Mouse (Mus musculus) cerebellum, postnatal 14 days (tissue): ENCODE results near the gene Lage3.
A peak's percentile ranks its signal among the peaks of the same experiment; 100 is the strongest.
"Not testable (repeated sequence)": the region's sequence is repeated elsewhere in the genome, so short reads cannot be mapped to it uniquely, and the experiment has no call there.

ENCODE experiments used
- DNase-seq, 2 experiments: peaks; one replicate each; pipeline ENCODE4 v3.0.0; 2021; ENCODE audit warnings: mixed read lengths in 2 of 2

Lage3 gene

GRCm38 (mm10) chrX:74353467-74353770 lies at the start of gene Lage3:
Gene Lage3 (minus strand): TSS chrX:74353618.
- DNase-seq: peak; percentile 84 to 88

DNA sequence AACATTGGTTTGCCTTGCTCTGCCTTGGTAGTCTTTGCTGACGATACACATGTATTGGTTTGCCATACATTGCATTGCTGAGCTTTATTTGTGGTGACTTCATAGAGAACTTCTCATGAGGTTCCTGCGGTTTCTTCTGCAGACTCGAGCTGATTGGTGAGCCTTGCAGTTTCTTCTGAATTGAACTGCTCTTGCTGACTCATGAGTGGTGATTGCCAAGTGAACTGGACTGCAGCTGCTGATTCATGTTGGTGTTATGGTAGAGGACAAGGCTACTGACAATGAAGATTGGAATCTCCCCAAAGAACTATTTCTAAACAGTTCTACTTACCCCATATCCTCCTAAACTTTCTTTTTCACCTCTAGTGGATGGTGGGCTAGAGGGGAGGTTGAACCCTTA lies 46.7 kb upstream of the Lage3 start:
- no peak for DNase-seq

GRCm38 (mm10) chrX:74392535-74393443 lies 39.4 kb upstream of the Lage3 start, which contains the start of the genes Fam3a and Ikbkg:
Gene Fam3a (minus strand): TSS chrX:74393272.
Gene Ikbkg (plus strand): TSS chrX:74393290.
- peak; percentile 82 to 83 for DNase-seq

DNA sequence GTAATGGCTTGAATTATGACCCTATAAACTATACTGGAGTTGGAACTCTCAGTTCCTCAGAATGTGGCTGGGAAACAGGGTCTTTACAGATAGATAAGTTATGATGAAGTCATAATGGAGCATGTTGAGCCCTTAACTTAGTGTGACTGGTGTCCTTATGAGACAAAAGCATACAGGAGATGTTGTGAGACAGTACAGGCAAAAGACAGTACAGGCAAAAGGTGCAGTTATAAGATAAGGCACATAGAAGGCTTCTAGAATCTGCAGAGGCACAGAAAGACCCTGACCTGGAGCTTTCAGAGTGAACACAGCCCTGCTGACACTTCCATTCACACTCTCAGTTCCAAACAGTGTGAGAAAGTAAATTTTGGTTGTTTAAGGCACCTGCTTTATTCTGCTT lies 34.7 kb upstream of the Lage3 start:
- DNase-seq: no peak

DNA sequence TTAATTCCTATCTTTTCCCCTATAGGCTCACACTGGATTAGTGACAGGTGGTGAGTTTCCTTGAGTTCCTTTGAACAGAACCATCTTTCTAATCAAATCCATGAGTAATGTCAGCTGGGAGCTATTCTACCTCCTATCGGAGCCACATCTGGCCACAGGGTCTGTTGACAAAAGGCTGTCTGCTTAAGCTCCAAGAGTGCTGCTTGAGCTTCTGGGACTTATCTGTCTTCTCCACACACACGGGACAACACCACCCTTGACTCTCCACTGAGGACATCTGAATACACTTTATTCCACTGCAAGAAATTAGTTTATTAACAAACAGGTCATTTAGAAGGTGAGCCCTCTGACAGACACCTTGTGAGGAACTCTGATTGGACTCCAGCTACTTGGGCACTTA lies 31.0 kb upstream of the Lage3 start:
- DNase-seq: no peak

DNA sequence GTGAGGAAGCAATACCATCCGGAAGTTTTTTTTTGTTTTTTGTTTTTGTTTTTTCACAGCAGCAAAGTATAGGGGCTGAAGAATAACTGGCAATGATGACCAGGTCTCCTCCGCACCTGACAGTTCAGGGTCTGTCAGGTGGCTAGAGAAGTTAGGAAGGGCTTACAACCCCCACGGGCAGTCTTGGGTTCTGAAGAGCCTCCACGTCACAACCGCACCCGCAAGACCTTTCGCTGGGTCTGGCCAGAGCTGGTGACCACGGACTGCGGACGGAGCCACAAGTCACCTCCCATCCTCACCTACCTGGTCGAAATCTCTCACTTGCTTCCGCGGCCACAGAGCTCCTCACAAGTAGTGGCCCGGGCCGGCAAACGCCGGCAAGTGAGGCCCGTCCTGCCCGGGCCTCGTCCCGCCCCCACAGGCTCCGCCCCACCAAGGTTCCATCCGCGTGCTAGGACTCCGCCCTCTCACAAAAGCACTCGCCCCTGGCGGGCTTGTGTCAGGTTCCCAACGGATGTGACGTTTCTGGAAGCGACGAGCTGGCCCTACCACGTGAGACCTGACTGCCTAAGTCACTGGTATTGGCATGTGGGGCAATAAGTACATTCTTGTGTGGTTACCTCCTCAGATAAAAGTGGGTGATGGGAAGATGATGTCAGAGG lies 19.6 kb upstream of the Lage3 start, which contains the start of the genes Ubl4a and Slc10a3:
Ubl4a (minus strand) TSS at position 331 of the 662 bp plus-strand sequence.
Slc10a3 (minus strand) TSS at position 462 of the 662 bp plus-strand sequence.
- peak; percentile 76 to 82 for DNase-seq

DNA sequence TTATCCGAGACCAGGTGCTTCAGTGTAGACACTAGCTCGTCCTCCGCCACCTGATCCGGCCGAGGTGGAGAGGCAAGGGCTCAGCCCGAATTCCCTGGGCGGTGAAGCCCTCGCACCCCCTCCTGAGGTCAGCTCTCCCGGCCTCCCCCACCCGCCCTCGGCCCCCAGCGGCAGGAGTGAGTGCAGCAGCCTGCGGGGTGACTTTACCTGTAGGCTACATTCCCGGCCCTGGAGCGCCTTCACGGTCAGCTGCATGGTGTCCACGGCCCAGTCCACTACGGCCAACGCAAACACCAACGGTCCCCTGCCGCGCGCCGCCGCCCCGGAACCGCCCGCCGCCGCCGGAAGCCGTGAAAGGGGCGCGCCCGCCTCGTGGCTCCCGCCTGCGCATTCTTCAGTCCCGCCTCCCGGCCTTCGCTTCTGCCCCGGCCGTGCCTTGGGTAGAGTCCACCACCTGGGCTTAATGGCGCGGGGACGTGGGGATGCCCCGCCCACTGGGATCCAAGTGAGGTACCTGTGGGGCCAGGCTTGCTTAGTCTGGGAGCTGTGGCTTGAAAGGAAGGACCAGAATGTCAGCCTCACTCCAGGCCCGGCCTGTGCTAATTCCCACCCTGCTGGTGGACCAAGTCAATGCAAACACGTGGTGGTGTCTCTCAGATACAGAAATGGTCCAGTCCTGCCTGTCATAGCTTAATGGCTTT lies 14.9 kb upstream of the Lage3 start:
- DNase-seq: peak; percentile 79

DNA sequence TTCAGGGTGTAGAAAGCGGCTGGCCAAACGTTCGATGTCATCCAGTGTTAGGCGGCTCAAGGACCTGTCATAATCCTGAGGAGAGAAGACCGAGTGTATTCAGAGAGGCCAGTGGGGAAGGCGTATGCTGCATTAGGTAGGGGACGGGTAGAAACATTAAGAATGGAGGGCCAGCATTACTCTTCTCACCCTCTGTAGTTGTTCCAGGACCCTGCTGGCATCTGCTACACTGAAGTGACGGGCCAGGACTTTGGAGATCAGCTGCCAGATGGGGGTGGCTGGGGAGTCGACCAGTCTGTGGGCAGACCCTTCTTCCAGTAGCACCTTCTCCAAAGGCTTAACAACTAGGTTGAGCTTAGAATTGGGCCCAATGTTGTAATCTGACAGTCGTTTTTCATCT lies 14.1 kb upstream of the Lage3 start:
- DNase-seq: peak in 1 of 2 experiments; percentile 17

- no peak for DNase-seq
These were observed 5.8 kb upstream of the Lage3 start for GRCm38 (mm10) chrX:74359171-74359570.

DNA sequence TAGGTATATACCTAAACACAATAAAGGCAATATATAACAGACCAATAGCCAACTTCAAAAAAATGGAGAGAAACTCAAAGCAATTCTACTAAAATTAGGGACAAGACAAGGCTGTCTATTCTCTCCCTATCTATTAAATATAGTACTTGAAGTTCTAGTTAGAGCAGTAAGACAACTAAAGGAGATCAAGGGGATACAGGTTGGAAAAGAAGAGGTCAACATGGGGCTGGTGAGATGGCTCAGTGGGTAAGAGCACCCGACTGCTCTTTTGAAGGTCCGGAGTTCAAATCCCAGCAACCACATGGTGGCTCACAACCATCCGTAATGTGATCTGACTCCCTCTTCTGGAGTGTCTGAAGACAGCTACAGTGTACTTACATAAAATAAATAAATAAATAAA lies 3.7 kb upstream of the Lage3 start:
- not testable (repeated sequence) for DNase-seq

GRCm38 (mm10) chrX:74352645-74353466 lies 562 bp downstream of the Lage3 start:
- DNase-seq: no peak

- peak; percentile 46 to 64 for DNase-seq
These were observed 23.1 kb downstream of the Lage3 start for GRCm38 (mm10) chrX:74330166-74330930.

DNA sequence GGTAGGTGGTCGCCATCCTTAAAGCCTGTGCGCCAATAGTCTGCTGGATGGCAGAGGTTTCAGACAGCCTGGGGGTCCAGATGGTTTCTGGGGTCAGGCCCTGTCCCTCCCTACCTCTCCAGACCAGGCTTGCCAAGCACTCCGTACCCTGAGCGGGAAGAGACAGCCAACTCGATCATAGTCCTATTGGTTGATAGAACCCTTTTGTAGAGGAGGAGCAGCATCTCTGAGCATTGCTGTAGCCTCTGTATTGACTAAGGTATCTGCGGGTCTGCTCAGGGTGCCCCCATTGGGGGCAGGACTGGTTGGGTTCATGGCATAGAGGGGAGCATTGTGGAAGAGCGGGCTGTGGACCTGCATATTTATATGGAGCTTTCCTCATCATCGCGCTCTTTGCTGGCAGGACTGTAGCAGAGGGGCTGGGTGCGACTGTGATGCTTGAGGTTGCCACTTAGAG lies 24.2 kb downstream of the Lage3 start:
- peak in 1 of 2 experiments; percentile 14 for DNase-seq

- peak; percentile 72 to 75 for DNase-seq
These were observed 24.7 kb downstream of the Lage3 start, which contains the start of gene Plxna3 for GRCm38 (mm10) chrX:74328725-74329161. Gene Plxna3 (plus strand): TSS chrX:74329066.

GRCm38 (mm10) chrX:74312540-74313464 lies 40.6 kb downstream of the Lage3 start, which contains the start of gene Fam50a:
Gene Fam50a (plus strand): TSS chrX:74313033.
- peak; percentile 88 to 89 for DNase-seq

DNA sequence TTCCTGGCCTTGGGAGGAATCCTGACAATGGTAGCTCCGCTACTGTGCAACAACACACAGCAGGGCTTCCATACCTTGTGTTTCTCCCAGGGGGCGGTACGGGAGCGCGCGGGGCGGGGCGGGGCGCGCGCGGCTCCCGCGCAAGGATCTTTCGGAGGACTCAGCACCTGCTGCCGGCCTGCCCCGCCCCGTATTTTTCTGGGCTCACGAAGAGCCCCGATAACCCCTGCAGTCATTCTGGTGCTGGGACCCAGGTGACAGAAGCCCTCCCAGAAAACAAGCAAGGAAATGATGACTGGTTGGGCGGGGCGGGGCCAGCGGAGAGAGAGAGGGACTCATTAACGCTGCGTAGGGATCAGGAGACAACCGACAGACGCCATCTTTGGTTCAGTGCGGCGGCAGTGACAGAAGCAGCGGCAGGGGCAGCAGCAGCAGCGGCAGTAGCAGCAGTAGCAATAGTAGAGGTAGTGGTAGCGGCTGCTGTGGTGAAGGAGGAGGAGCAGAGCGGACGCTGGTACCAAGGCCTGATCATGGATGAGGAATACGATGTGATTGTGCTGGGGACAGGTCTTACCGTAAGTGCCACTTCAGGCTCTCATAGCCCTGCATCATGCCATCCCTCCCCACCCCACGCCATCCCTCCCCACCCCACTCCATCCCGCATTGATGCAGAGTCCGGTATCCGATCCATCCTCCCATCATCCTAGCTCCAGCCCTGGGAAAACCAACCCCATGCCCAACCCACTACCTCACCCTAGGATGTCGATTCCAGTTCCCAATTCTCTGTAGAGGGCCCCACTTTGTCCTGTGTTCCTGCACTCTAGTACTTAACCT lies 48.3 kb downstream of the Lage3 start, which contains the start of gene Gdi1:
Gdi1 (plus strand) TSS at position 132 of the 834 bp plus-strand sequence.
- DNase-seq: peak; percentile 83
